Mouse (Mus musculus): ENCODE data around the gene Il1rapl1.

- TF ChIP-seq FLI1 (IDR thresholded peaks at IDR 0.05; ENCODE audit: low read length) (no peak), GATA1 (IDR thresholded peaks at IDR 0.05; ENCODE audit: borderline replicate concordance, low read length) (no peak)
Measured at GRCm38 (mm10) chrX:87813884-87814283, 301.6 kb downstream of the Il1rapl1 start.

Data from megakaryocyte, embryonic 14.5 days (primary cell).